In the genomic region with DNA sequence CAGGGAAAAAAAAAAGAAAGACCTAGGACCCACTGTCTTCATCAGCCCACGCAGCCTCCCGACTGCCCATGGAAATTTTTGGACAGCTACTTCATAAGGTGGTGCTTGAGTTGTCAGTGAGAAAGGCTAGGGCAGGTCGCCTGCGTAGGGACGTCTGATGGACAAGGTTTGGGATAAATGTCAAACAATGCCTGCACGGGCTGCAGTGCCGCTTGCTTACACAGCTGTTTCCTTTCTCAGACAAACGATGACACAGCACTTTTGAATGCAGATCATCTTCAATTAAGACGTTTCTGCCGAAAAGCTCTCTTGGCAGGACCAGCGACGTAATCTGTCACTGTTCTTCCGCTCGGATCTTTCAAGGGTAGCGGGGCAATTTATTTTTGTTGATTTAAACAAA, we compare ENCODE assay signal across 8 mouse cellular contexts.
DNase-seq lines count a peak whose midpoint lies in the region; ATAC-seq and TF ChIP-seq lines count a peak whose summit lies in the region.

No protein-coding gene starts in this region.

- 7% methylated on average over 15 of the region's 15 CpGs for WGBS in lung, adult 2 months
- WGBS in forebrain, embryonic 11.5 days, result 32% methylated on average over 15 of the region's 15 CpGs
- 15% methylated on average over 15 of the region's 15 CpGs for WGBS in liver, postnatal 0 days (ENCODE audit: insufficient replicate concordance)
- 18% methylated on average over 15 of the region's 15 CpGs for WGBS in neural tube, embryonic 14.5 days

- no peaks in the 10 kb centered on the region for H3K36me3 ChIP-seq in forebrain, embryonic 11.5 days (ENCODE audit: control insufficient read depth, insufficient read depth, low read length)
- H3K36me3 ChIP-seq in liver, postnatal 0 days (replicated peaks; ENCODE audit: insufficient read depth, low read length), result no peaks in the 10 kb centered on the region
- no peaks in the 10 kb centered on the region for H3K36me3 ChIP-seq in neural tube, embryonic 14.5 days (ENCODE audit: control insufficient read depth, insufficient read depth, low read length)

- no peak overlapping the region for H3K4me2 ChIP-seq in forebrain, embryonic 11.5 days (ENCODE audit: low read depth, low read length, severe bottlenecking)
- H3K4me2 ChIP-seq in liver, postnatal 0 days (ENCODE audit: low read depth, low read length), result peak overlapping the region; percentile 44
- peak overlapping the region; percentile 1; the same call in 1 of the 2 replicates for H3K4me2 ChIP-seq in neural tube, embryonic 14.5 days (ENCODE audit: low read depth, low read length)

- no peak for TF ChIP-seq CTCF in lung, adult 2 months (IDR thresholded peaks at IDR 0.05; ENCODE audit: insufficient read depth, low read length)
- no peak for TF ChIP-seq CTCF in liver, postnatal 0 days (IDR thresholded peaks at IDR 0.05; ENCODE audit: low read depth)

- no peaks in the 10 kb centered on the region for H3K27me3 ChIP-seq in forebrain, embryonic 11.5 days (ENCODE audit: control insufficient read depth, insufficient read depth, low read length)
- no peaks in the 10 kb centered on the region for H3K27me3 ChIP-seq in liver, postnatal 0 days (ENCODE audit: insufficient read depth, low read length)
- no peaks in the 10 kb centered on the region for H3K27me3 ChIP-seq in neural tube, embryonic 14.5 days (ENCODE audit: control insufficient read depth, insufficient read depth, low read length)

- no peak overlapping the region for H3K27ac ChIP-seq in forebrain, embryonic 11.5 days (ENCODE audit: low read depth, low read length)
- no peak overlapping the region for H3K27ac ChIP-seq in liver, postnatal 0 days (ENCODE audit: low read depth)
- H3K27ac ChIP-seq in neural tube, embryonic 14.5 days (ENCODE audit: low read depth, low read length), result no peak overlapping the region

- no peak overlapping the region; the same call in 1 of the 2 replicates for H3K9ac ChIP-seq in forebrain, embryonic 11.5 days (ENCODE audit: low read length)
- H3K9ac ChIP-seq in liver, postnatal 0 days (replicated peaks), result no peak overlapping the region; the same call in 1 of the 2 replicates
- H3K9ac ChIP-seq in neural tube, embryonic 14.5 days (replicated peaks; ENCODE audit: low read depth, low read length), result no peak overlapping the region

- H3K9me3 ChIP-seq in forebrain, embryonic 11.5 days (ENCODE audit: control insufficient read depth, low read length), result no peaks in the 10 kb centered on the region
- no peaks in the 10 kb centered on the region for H3K9me3 ChIP-seq in liver, postnatal 0 days (ENCODE audit: low read length)
- no peaks in the 10 kb centered on the region for H3K9me3 ChIP-seq in neural tube, embryonic 14.5 days (ENCODE audit: control insufficient read depth, low read length)

- no peak for TF ChIP-seq EP300 in liver, postnatal 0 days (IDR thresholded peaks at IDR 0.05; ENCODE audit: low read depth)

- ATAC-seq in forebrain, embryonic 11.5 days (replicated peaks; ENCODE audit: low FRiP score), result 0 out of 2 replicates have a peak, but pooled peaks have one; percentile 16
- no peak for ATAC-seq in liver, postnatal 0 days
- no peak; the same call in 1 of the 2 replicates for ATAC-seq in neural tube, embryonic 14.5 days (ENCODE audit: low read depth)

- intact Hi-C loops in gastrocnemius, postnatal 36 days (cut with DNase I), result no loop called here

- DNase-seq in lung, adult 2 months, result peak; percentile 6
- no peak for DNase-seq in lung, adult 18-20 months
- no peak for DNase-seq in forebrain, embryonic 11.5 days (ENCODE audit: low spot score)
- peak; percentile 14 for DNase-seq in induced T-regulatory cell, adult 2 months (ENCODE audit: low read depth)
- DNase-seq in liver, postnatal 0 days, result no peak
- DNase-seq in gastrocnemius, postnatal 36 days, result no peak
- no peak for DNase-seq in layer of hippocampus, postnatal 14 days (ENCODE audit: low spot score in 2 of 2)

- no peak for TF ChIP-seq POLR2A in lung, adult 2 months (IDR thresholded peaks at IDR 0.05; ENCODE audit: borderline replicate concordance, extremely low read depth, low read depth, low read length)

- no peak overlapping the region for H3K4me3 ChIP-seq in lung, adult 2 months (replicated peaks; ENCODE audit: extremely low read depth, low read depth, low read length)
- no peak overlapping the region for H3K4me3 ChIP-seq in forebrain, embryonic 11.5 days (ENCODE audit: low read depth, low read length)
- no peak overlapping the region for H3K4me3 ChIP-seq in liver, postnatal 0 days (ENCODE audit: low read depth, low read length)
- H3K4me3 ChIP-seq in neural tube, embryonic 14.5 days (ENCODE audit: low read depth, low read length), result no peak overlapping the region

- H3K4me1 ChIP-seq in lung, adult 2 months (ENCODE audit: control insufficient read depth, insufficient read depth, low read length), result 0 out of 2 replicates have a peak, but pooled peaks cover 5% of the 10 kb centered on the region
- H3K4me1 ChIP-seq in forebrain, embryonic 11.5 days (replicated peaks; ENCODE audit: control insufficient read depth, insufficient read depth, low read length), result peaks cover 14% of the 10 kb centered on the region
- peaks cover 6% of the 10 kb centered on the region for H3K4me1 ChIP-seq in liver, postnatal 0 days (ENCODE audit: insufficient read depth)
- peaks cover 20% of the 10 kb centered on the region for H3K4me1 ChIP-seq in neural tube, embryonic 14.5 days (ENCODE audit: control insufficient read depth, insufficient read depth, low read length)

Comparison
In these comparisons a context has a peak if more than half of its experiments do, and no peak if none do; other contexts are left out.
1. DNase-seq: peak in lung, adult 2 months (single experiment) and induced T-regulatory cell, adult 2 months (single experiment); none in lung, adult 18-20 months (0 of 2), forebrain, embryonic 11.5 days (single experiment), liver, postnatal 0 days (single experiment), gastrocnemius, postnatal 36 days (0 of 2) and layer of hippocampus, postnatal 14 days (0 of 2).